Mouse (Mus musculus) CD8-positive naive resting alpha-beta T cell, adult 2 months (primary cell): ENCODE measurements around the gene Slc19a3.

ENCODE experiments used
- DNase-seq, 2 experiments: peaks; one replicate each; pipeline ENCODE4 v3.0.0; 2022; ENCODE audit warnings: low read depth in 2 of 2, low spot score in 2 of 2

Slc19a3 gene

GRCm38 (mm10) chr1:83038109-83038672 is at the start of gene Slc19a3:
TSS of gene Slc19a3 (minus strand) at chr1:83038448.
- DNase-seq: no peak

- DNase-seq: no peak
Observed at GRCm38 (mm10) chr1:83084790-83085189, 46.5 kb upstream of the Slc19a3 start.

- no peak for DNase-seq
Observed at GRCm38 (mm10) chr1:83077016-83077415, 38.8 kb upstream of the Slc19a3 start.

- DNase-seq: no peak
Observed at GRCm38 (mm10) chr1:83076190-83076917, 38.1 kb upstream of the Slc19a3 start.

GRCm38 (mm10) chr1:83075526-83076189 is 37.4 kb upstream of the Slc19a3 start:
- no peak for DNase-seq

- no peak for DNase-seq
Observed at GRCm38 (mm10) chr1:83067205-83067604, 29.0 kb upstream of the Slc19a3 start.

GRCm38 (mm10) chr1:83066577-83066976 is 28.3 kb upstream of the Slc19a3 start:
- no peak for DNase-seq

- DNase-seq: no peak
Observed at GRCm38 (mm10) chr1:83064851-83065250, 26.6 kb upstream of the Slc19a3 start.

- DNase-seq: no peak
Observed at GRCm38 (mm10) chr1:83060643-83061042, 22.4 kb upstream of the Slc19a3 start, which contains the start of gene Krtap28-13. TSS of gene Krtap28-13 (plus strand) at chr1:83060930.

GRCm38 (mm10) chr1:83059278-83059677 is 21.0 kb upstream of the Slc19a3 start, which contains the start of gene A030005K14Rik:
TSS of gene A030005K14Rik (minus strand) at chr1:83059378.
- DNase-seq: no peak

GRCm38 (mm10) chr1:83058481-83058880 is 20.2 kb upstream of the Slc19a3 start:
- no peak for DNase-seq

- DNase-seq: no peak
Observed at GRCm38 (mm10) chr1:83044882-83045427, 6.7 kb upstream of the Slc19a3 start, which contains the start of gene Gm47969. TSS of gene Gm47969 (plus strand) at chr1:83044932.

GRCm38 (mm10) chr1:83042380-83042779 is 4.1 kb upstream of the Slc19a3 start, which contains the start of gene Krtap28-10:
TSS of gene Krtap28-10 (minus strand) at chr1:83042480.
- no peak for DNase-seq

- DNase-seq: no peak
Observed at GRCm38 (mm10) chr1:83039080-83039479, 832 bp upstream of the Slc19a3 start.

GRCm38 (mm10) chr1:83036892-83037667 is 1.2 kb downstream of the Slc19a3 start:
- no peak for DNase-seq

- no peak for DNase-seq
Observed at GRCm38 (mm10) chr1:83034509-83034908, 3.7 kb downstream of the Slc19a3 start.

- no peak for DNase-seq
Observed at GRCm38 (mm10) chr1:83032508-83032907, 5.7 kb downstream of the Slc19a3 start.

- DNase-seq: no peak
Observed at GRCm38 (mm10) chr1:83031950-83032349, 6.3 kb downstream of the Slc19a3 start.

GRCm38 (mm10) chr1:83016556-83016955 is 21.7 kb downstream of the Slc19a3 start:
- no peak for DNase-seq

- DNase-seq: no peak
Observed at GRCm38 (mm10) chr1:83015329-83015879, 22.8 kb downstream of the Slc19a3 start.

GRCm38 (mm10) chr1:83014477-83014876 is 23.8 kb downstream of the Slc19a3 start:
- no peak for DNase-seq
